Mouse (Mus musculus): Measurements from ENCODE around the gene 1810043G02Rik.
"Not testable (repeated sequence)": the region's sequence is repeated elsewhere in the genome, so short reads cannot be mapped to it uniquely, and the experiment has no call there.

1810043G02Rik gene

GRCm38 (mm10) chr10:77978351-77979350 is at the start of gene 1810043G02Rik:
1810043G02Rik (plus strand) TSS chr10:77978524.
- DNase-seq, result peak; percentile 99

- DNase-seq, result no peak
Measured at GRCm38 (mm10) chr10:77939685-77940084, 38.6 kb upstream of the 1810043G02Rik start.

- not testable (repeated sequence) for DNase-seq
Measured at GRCm38 (mm10) chr10:77950468-77950867, 27.9 kb upstream of the 1810043G02Rik start.

- no peak for DNase-seq
Measured at GRCm38 (mm10) chr10:77962725-77963124, 15.6 kb upstream of the 1810043G02Rik start.

- DNase-seq, result no peak
Measured at GRCm38 (mm10) chr10:77963971-77964370, 14.4 kb upstream of the 1810043G02Rik start.

GRCm38 (mm10) chr10:77969274-77969972 is 8.9 kb upstream of the 1810043G02Rik start:
- DNase-seq, result no peak

- no peak for DNase-seq
Measured at GRCm38 (mm10) chr10:77969973-77970325, 8.4 kb upstream of the 1810043G02Rik start.

- DNase-seq, result no peak
Measured at GRCm38 (mm10) chr10:77970481-77970880, 7.8 kb upstream of the 1810043G02Rik start, which contains the start of gene Trpm2. Trpm2 (minus strand) TSS chr10:77970563.

GRCm38 (mm10) chr10:77971191-77971590 is 7.1 kb upstream of the 1810043G02Rik start:
- DNase-seq, result no peak

- peak; percentile 27 for DNase-seq
Measured at GRCm38 (mm10) chr10:77971709-77972553, 6.4 kb upstream of the 1810043G02Rik start.

- no peak for DNase-seq
Measured at GRCm38 (mm10) chr10:77974323-77974722, 4.0 kb upstream of the 1810043G02Rik start.

GRCm38 (mm10) chr10:77974811-77975210 is 3.5 kb upstream of the 1810043G02Rik start:
- no peak for DNase-seq

GRCm38 (mm10) chr10:77975653-77976052 is 2.7 kb upstream of the 1810043G02Rik start:
- no peak for DNase-seq

GRCm38 (mm10) chr10:77976458-77977150 is 1.7 kb upstream of the 1810043G02Rik start:
- DNase-seq, result no peak

GRCm38 (mm10) chr10:77984660-77985059 is 6.3 kb downstream of the 1810043G02Rik start:
- peak; percentile 74 for DNase-seq

- no peak for DNase-seq
Measured at GRCm38 (mm10) chr10:77985775-77986174, 7.5 kb downstream of the 1810043G02Rik start.

- no peak for DNase-seq
Measured at GRCm38 (mm10) chr10:77995639-77996038, 17.3 kb downstream of the 1810043G02Rik start.

GRCm38 (mm10) chr10:78000200-78000599 is 21.9 kb downstream of the 1810043G02Rik start:
- no peak for DNase-seq

GRCm38 (mm10) chr10:78001796-78002195 is 23.5 kb downstream of the 1810043G02Rik start:
- no peak for DNase-seq

- no peak for DNase-seq
Measured at GRCm38 (mm10) chr10:78002316-78002715, 24.0 kb downstream of the 1810043G02Rik start.

GRCm38 (mm10) chr10:78004479-78005100 is 26.3 kb downstream of the 1810043G02Rik start:
- DNase-seq, result no peak

All from kidney, adult 9 months (tissue).